Comparison of ENCODE assay signal across 13 mouse cellular contexts in genomic region chr17:27074236-27074635, GRCm38 (mm10). TPM values are rescaled to one million over a fixed set of nuclear protein-coding genes. Genes with fewer than 3 reads are reported as not detected.
DNase-seq lines count a peak whose midpoint lies in the region; ATAC-seq lines count a peak whose summit lies in the region.
"Had no signal": no experiment of that assay in that cellular context is flagged by ENCODE, and none has a peak within 500 bp of the region (broad histone marks: within the 10 kb centered on the region; RNA-seq: fewer than 3 reads in every experiment).

No protein-coding gene starts in this region.

- no peaks in the 10 kb centered on the region for H3K36me3 ChIP-seq in embryonic facial prominence, embryonic 10.5 days (replicated peaks)
- peaks cover 13% of the 10 kb centered on the region for H3K36me3 ChIP-seq in limb, embryonic 10.5 days
- H3K36me3 ChIP-seq in stomach, embryonic 14.5 days (ENCODE audit: control insufficient read depth, insufficient read depth, low read length), result no peaks in the 10 kb centered on the region
- H3K36me3 ChIP-seq: midbrain, embryonic 12.5 days; neural tube, embryonic 13.5 days had no signal

- H3K27me3 ChIP-seq in embryonic facial prominence, embryonic 10.5 days (replicated peaks; ENCODE audit: low read depth, poor library complexity, severe bottlenecking), result no peaks in the 10 kb centered on the region
- no peaks in the 10 kb centered on the region for H3K27me3 ChIP-seq in limb, embryonic 10.5 days (ENCODE audit: low read depth, poor library complexity, severe bottlenecking)
- H3K27me3 ChIP-seq in stomach, embryonic 14.5 days (ENCODE audit: control insufficient read depth, insufficient read depth, low read length), result no peaks in the 10 kb centered on the region
- H3K27me3 ChIP-seq: midbrain, embryonic 12.5 days; neural tube, embryonic 13.5 days had no signal

- intact Hi-C loops in heart, postnatal 36 days (cut with DNase I), result loop anchor here (2.0 kb wide), 1 partner anchor 17 kb away; the partner anchor contains the start of gene Itpr3

- peaks cover 3% of the 10 kb centered on the region; the same call in 1 of the 2 replicates for H3K9me3 ChIP-seq in embryonic facial prominence, embryonic 10.5 days
- peaks cover 3% of the 10 kb centered on the region; the same call in 1 of the 2 replicates for H3K9me3 ChIP-seq in limb, embryonic 10.5 days (replicated peaks)
- no peaks in the 10 kb centered on the region; the same call in 1 of the 2 replicates for H3K9me3 ChIP-seq in stomach, embryonic 14.5 days (ENCODE audit: control insufficient read depth, low read depth, low read length)
- H3K9me3 ChIP-seq: midbrain, embryonic 12.5 days had no signal

- 74% methylated on average over 6 of the region's 6 CpGs for WGBS in embryonic facial prominence, embryonic 10.5 days
- 73% methylated on average over 6 of the region's 6 CpGs for WGBS in limb, embryonic 10.5 days
- 50% methylated on average over 6 of the region's 6 CpGs for WGBS in stomach, embryonic 14.5 days

- H3K9ac ChIP-seq in stomach, embryonic 14.5 days (replicated peaks; ENCODE audit: low read depth, low read length), result no peak overlapping the region
- H3K9ac ChIP-seq: midbrain, embryonic 12.5 days; neural tube, embryonic 13.5 days had no signal

- no peak for ATAC-seq in stomach, embryonic 14.5 days (ENCODE audit: insufficient number of reproducible peaks, insufficient read depth, low FRiP score, low read depth)

- no peak overlapping the region for H3K4me3 ChIP-seq in embryonic facial prominence, embryonic 10.5 days
- H3K4me3 ChIP-seq in limb, embryonic 10.5 days, result no peak overlapping the region
- H3K4me3 ChIP-seq in stomach, embryonic 14.5 days (ENCODE audit: low read depth, low read length), result no peak overlapping the region
- H3K4me3 ChIP-seq: midbrain, embryonic 12.5 days; neural tube, embryonic 13.5 days had no signal

- peak overlapping the region; percentile 52 for H3K27ac ChIP-seq in embryonic facial prominence, embryonic 10.5 days (replicated peaks)
- H3K27ac ChIP-seq in limb, embryonic 10.5 days, result peak overlapping the region; percentile 32; the same call in 1 of the 2 replicates
- 0 out of 2 replicates have a peak overlapping the region, but pooled peaks have one; percentile 7 for H3K27ac ChIP-seq in stomach, embryonic 14.5 days (ENCODE audit: low read length)
- H3K27ac ChIP-seq: midbrain, embryonic 12.5 days; neural tube, embryonic 13.5 days had no signal

- peak; percentile 38 for DNase-seq in layer of hippocampus, adult 9-11 months
- no peak for DNase-seq in layer of hippocampus, postnatal 36 days
- DNase-seq in embryonic facial prominence, embryonic 10.5 days (ENCODE audit: low spot score), result no peak
- DNase-seq in limb, embryonic 10.5 days (ENCODE audit: low spot score), result no peak
- no peak for DNase-seq in ovary, postnatal 14 days (ENCODE audit: low spot score)
- DNase-seq in heart, postnatal 36 days, result no peak
- DNase-seq: gastrocnemius, postnatal 25 days; kidney, postnatal 14 days; lung, adult 18-20 months; thymus, postnatal 25 days had no signal

- no peak overlapping the region for H3K4me2 ChIP-seq in stomach, embryonic 14.5 days (replicated peaks; ENCODE audit: low read depth, low read length)
- H3K4me2 ChIP-seq: midbrain, embryonic 12.5 days; neural tube, embryonic 13.5 days had no signal

- H3K4me1 ChIP-seq in embryonic facial prominence, embryonic 10.5 days, result peaks cover 30% of the 10 kb centered on the region
- H3K4me1 ChIP-seq in limb, embryonic 10.5 days, result peaks cover 20% of the 10 kb centered on the region
- H3K4me1 ChIP-seq in stomach, embryonic 14.5 days (ENCODE audit: control insufficient read depth, insufficient read depth, low read length), result peaks cover 22% of the 10 kb centered on the region

RNA-seq across cellular contexts. Expression of gene Itpr3, which starts 17.1 kb away (rescaled TPM):
- 1 to 10 TPM; 1.6 to 1.7 TPM for total RNA-seq in layer of hippocampus, postnatal 36 days (2021)
- polyA plus RNA-seq in embryonic facial prominence, embryonic 10.5 days (2016; fragmentation: Nextera tagmentation; extraction: Ambion mirVana), result 2.3 and 4.0 TPM in 2 replicates
- 4.3 and 4.8 TPM in 2 replicates for polyA plus RNA-seq in limb, embryonic 10.5 days (2016; fragmentation: Nextera tagmentation; extraction: Ambion mirVana)
- 11.5 and 13.3 TPM in 2 replicates for polyA plus RNA-seq in stomach, embryonic 14.5 days (2014; fragmentation: Nextera tagmentation; extraction: Ambion mirVana)
- 1 to 10 TPM; 5.3 to 6.7 TPM for total RNA-seq in heart, postnatal 36 days (2021)

RNA-seq across cellular contexts. Expression of gene Bak1, which starts 45.4 kb away (rescaled TPM):
- 10 to 100 TPM; 13.0 to 13.7 TPM for total RNA-seq in layer of hippocampus, postnatal 36 days (2021)
- polyA plus RNA-seq in embryonic facial prominence, embryonic 10.5 days (2016; fragmentation: Nextera tagmentation; extraction: Ambion mirVana), result 2.8 and 3.3 TPM in 2 replicates
- 3.7 and 4.6 TPM in 2 replicates for polyA plus RNA-seq in limb, embryonic 10.5 days (2016; fragmentation: Nextera tagmentation; extraction: Ambion mirVana)
- polyA plus RNA-seq in stomach, embryonic 14.5 days (2014; fragmentation: Nextera tagmentation; extraction: Ambion mirVana), result 8.6 and 10.4 TPM in 2 replicates
- 10 to 100 TPM; 20.0 to 21.2 TPM for total RNA-seq in heart, postnatal 36 days (2021)

RNA-seq across cellular contexts. Expression of gene Uqcc2, which starts 59.5 kb away (rescaled TPM):
- total RNA-seq in layer of hippocampus, postnatal 36 days (2021), result 100 to 1,000 TPM; 205 to 207 TPM
- 407 and 410 TPM in 2 replicates for polyA plus RNA-seq in embryonic facial prominence, embryonic 10.5 days (2016; fragmentation: Nextera tagmentation; extraction: Ambion mirVana)
- 400 and 433 TPM in 2 replicates for polyA plus RNA-seq in limb, embryonic 10.5 days (2016; fragmentation: Nextera tagmentation; extraction: Ambion mirVana)
- polyA plus RNA-seq in stomach, embryonic 14.5 days (2014; fragmentation: Nextera tagmentation; extraction: Ambion mirVana), result 296 and 362 TPM in 2 replicates
- total RNA-seq in heart, postnatal 36 days (2021), result 100 to 1,000 TPM; 291 to 337 TPM
